Mouse (Mus musculus) embryonic fibroblast, embryonic 13.5 days (primary cell): Measurements from ENCODE around the gene Tcp10c.
"Not testable (repeated sequence)": the region's sequence is repeated elsewhere in the genome, so short reads cannot be mapped to it uniquely, and the experiment has no call there.

Source experiments
- CTCF ChIP-seq: IDR thresholded peaks from 2 replicates; pipeline ENCODE4 v1.5.1; 2011; ENCODE audit warnings: mild to moderate bottlenecking, control low read depth, low read length, moderate library complexity, borderline replicate concordance; ENCODE audit not compliant: insufficient read depth
- POLR2A ChIP-seq: IDR thresholded peaks from 2 replicates; pipeline ENCODE4 v1.6.1; 2011; ENCODE audit warnings: low read depth, mild to moderate bottlenecking, control low read depth, low read length, moderate library complexity

- TF ChIP-seq POLR2A, CTCF: not testable (repeated sequence)
Observed at GRCm38 (mm10) chr17:13331179-13331578, 23.2 kb upstream of the Tcp10c start.
